Mouse (Mus musculus) testis, postnatal 14 days (tissue): ENCODE data around the gene Rcc1l.

Source experiments
- DNase-seq: peaks from one replicate; pipeline ENCODE4 v3.0.0; 2021; ENCODE audit warnings: low spot score

The Rcc1l gene

GRCm38 (mm10) chr5:134170167-134170566, 6.4 kb downstream of the Rcc1l start:
- no peak for DNase-seq

- DNase-seq: no peak
Observed at GRCm38 (mm10) chr5:134169231-134169630, 7.3 kb downstream of the Rcc1l start.

GRCm38 (mm10) chr5:134168033-134168432, 8.5 kb downstream of the Rcc1l start:
- DNase-seq: no peak

GRCm38 (mm10) chr5:134166642-134167041, 9.9 kb downstream of the Rcc1l start:
- no peak for DNase-seq

- peak; percentile 42 for DNase-seq
Observed at GRCm38 (mm10) chr5:134164688-134165087, 11.9 kb downstream of the Rcc1l start.

GRCm38 (mm10) chr5:134155916-134156466, 20.6 kb downstream of the Rcc1l start:
- DNase-seq: no peak

GRCm38 (mm10) chr5:134151895-134152294, 24.7 kb downstream of the Rcc1l start:
- no peak for DNase-seq

GRCm38 (mm10) chr5:134148153-134148552, 28.4 kb downstream of the Rcc1l start:
- no peak for DNase-seq

- no peak for DNase-seq
Observed at GRCm38 (mm10) chr5:134147194-134147753, 29.3 kb downstream of the Rcc1l start.

GRCm38 (mm10) chr5:134144986-134145385, 31.6 kb downstream of the Rcc1l start:
- DNase-seq: no peak

- DNase-seq: peak; percentile 41
Observed at GRCm38 (mm10) chr5:134142381-134142780, 34.2 kb downstream of the Rcc1l start.

- no peak for DNase-seq
Observed at GRCm38 (mm10) chr5:134141236-134141635, 35.3 kb downstream of the Rcc1l start.

GRCm38 (mm10) chr5:134139429-134139828, 37.1 kb downstream of the Rcc1l start:
- no peak for DNase-seq

GRCm38 (mm10) chr5:134137933-134138332, 38.6 kb downstream of the Rcc1l start:
- no peak for DNase-seq

- no peak for DNase-seq
Observed at GRCm38 (mm10) chr5:134136022-134136421, 40.6 kb downstream of the Rcc1l start.

- DNase-seq: no peak
Observed at GRCm38 (mm10) chr5:134131586-134131985, 45.0 kb downstream of the Rcc1l start.

GRCm38 (mm10) chr5:134126232-134126631, 50.3 kb downstream of the Rcc1l start:
- DNase-seq: no peak

GRCm38 (mm10) chr5:134123846-134124245, 52.7 kb downstream of the Rcc1l start:
- no peak for DNase-seq

GRCm38 (mm10) chr5:134121893-134122259, 54.7 kb downstream of the Rcc1l start:
- DNase-seq: no peak

GRCm38 (mm10) chr5:134121138-134121892, 55.3 kb downstream of the Rcc1l start:
- DNase-seq: no peak

- DNase-seq: no peak
Observed at GRCm38 (mm10) chr5:134120135-134120534, 56.4 kb downstream of the Rcc1l start.

GRCm38 (mm10) chr5:134119481-134120120, 57.0 kb downstream of the Rcc1l start:
- no peak for DNase-seq

- no peak for DNase-seq
Observed at GRCm38 (mm10) chr5:134118798-134119407, 57.7 kb downstream of the Rcc1l start.
